Mouse (Mus musculus): ENCODE data around the gene Stk10.

- TF ChIP-seq CTCF (IDR thresholded peaks at IDR 0.05; ENCODE audit: borderline replicate concordance, extremely low read depth, insufficient read depth, insufficient read length) (no peak), POLR2A (IDR thresholded peaks at IDR 0.05; ENCODE audit: borderline replicate concordance, extremely low read depth, insufficient read depth, insufficient read length, poor library complexity, severe bottlenecking) (no peak)
Observed at GRCm38 (mm10) chr11:32642899-32643886, 110.1 kb downstream of the Stk10 start.

All from brain, embryonic 14.5 days (tissue).